12 mouse cellular contexts compared by ENCODE assay signal in the genomic region with DNA sequence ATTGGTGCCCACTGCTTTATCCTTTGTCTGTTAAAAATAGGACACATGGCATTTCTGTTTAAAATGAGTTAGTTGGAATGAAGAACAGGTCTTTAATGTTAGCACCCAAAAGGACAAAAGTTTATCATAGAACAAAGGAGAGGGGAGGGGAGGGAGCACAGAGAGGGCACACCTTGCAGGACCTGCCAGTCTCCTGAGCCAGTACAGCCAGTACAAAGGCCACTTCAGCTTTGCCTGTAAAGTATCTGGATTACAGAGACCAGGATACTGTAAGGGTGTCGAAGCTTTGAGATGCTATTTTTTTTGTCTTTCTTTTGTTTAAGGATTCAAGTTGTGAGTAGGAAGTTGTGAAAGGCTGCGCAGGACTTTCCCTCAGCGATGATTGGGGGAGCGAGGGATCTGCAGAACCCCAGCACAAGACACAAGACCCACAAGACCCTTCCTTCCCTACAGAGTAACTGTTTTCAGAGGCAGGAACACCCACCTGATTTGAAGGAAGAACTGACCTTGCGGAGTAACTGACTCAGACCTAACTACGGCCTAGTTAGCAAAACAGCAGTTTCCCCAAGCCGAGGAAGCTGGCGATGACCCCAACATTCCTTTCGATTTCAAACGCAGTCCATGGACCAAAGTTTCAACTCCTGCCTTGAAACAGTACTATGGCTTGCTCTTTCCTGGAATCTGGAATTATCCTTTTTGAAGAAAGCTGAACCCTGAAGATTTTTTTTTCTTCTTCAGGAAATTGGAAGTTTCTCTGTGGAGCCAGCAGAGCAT.
DNase-seq lines count a peak whose midpoint lies in the region; ATAC-seq and TF ChIP-seq lines count a peak whose summit lies in the region.
"Had no signal": no experiment of that assay in that cellular context is flagged by ENCODE, and none has a peak within 500 bp of the region (broad histone marks: within the 10 kb centered on the region; RNA-seq: fewer than 3 reads in every experiment).

No protein-coding gene starts in this region.

- no peak for TF ChIP-seq CTCF in hindbrain, postnatal 0 days (IDR thresholded peaks at IDR 0.05; ENCODE audit: low read depth)

- 58% methylated on average over 10 of the region's 10 CpGs for WGBS in hindbrain, postnatal 0 days
- WGBS in hindbrain, embryonic 11.5 days = 66% methylated on average over 10 of the region's 10 CpGs
- WGBS in neural tube, embryonic 12.5 days = 68% methylated on average over 10 of the region's 10 CpGs
- 71% methylated on average over 10 of the region's 10 CpGs for WGBS in liver, embryonic 11.5 days

- H3K27me3 ChIP-seq in hindbrain, postnatal 0 days (ENCODE audit: insufficient read depth, low read length) = no peaks in the 10 kb centered on the region
- no peaks in the 10 kb centered on the region; the same call in 1 of the 2 replicates for H3K27me3 ChIP-seq in hindbrain, embryonic 11.5 days (ENCODE audit: control insufficient read depth, insufficient read depth, low read length)
- no peaks in the 10 kb centered on the region for H3K27me3 ChIP-seq in neural tube, embryonic 12.5 days (replicated peaks)
- H3K27me3 ChIP-seq in liver, embryonic 11.5 days (replicated peaks; ENCODE audit: control insufficient read depth, insufficient read depth, low read length) = no peaks in the 10 kb centered on the region
- H3K27me3 ChIP-seq: hindbrain, embryonic 15.5 days; lung, embryonic 15.5 days had no signal

- H3K4me2 ChIP-seq in hindbrain, postnatal 0 days (ENCODE audit: low read depth, low read length) = 0 out of 2 replicates have a peak overlapping the region, but pooled peaks have one; percentile 11
- no peak overlapping the region; the same call in 1 of the 2 replicates for H3K4me2 ChIP-seq in hindbrain, embryonic 11.5 days (replicated peaks; ENCODE audit: low read depth, low read length)
- H3K4me2 ChIP-seq in neural tube, embryonic 12.5 days (replicated peaks) = peak overlapping the region; percentile 31; the same call in 1 of the 2 replicates
- H3K4me2 ChIP-seq in liver, embryonic 11.5 days = no peak overlapping the region
- H3K4me2 ChIP-seq: hindbrain, embryonic 15.5 days; lung, embryonic 15.5 days had no signal

- no peaks in the 10 kb centered on the region for H3K36me3 ChIP-seq in hindbrain, postnatal 0 days (ENCODE audit: insufficient read depth, low read length)
- H3K36me3 ChIP-seq in hindbrain, embryonic 11.5 days (ENCODE audit: control insufficient read depth, insufficient read depth, low read length) = no peaks in the 10 kb centered on the region
- H3K36me3 ChIP-seq in neural tube, embryonic 12.5 days = no peaks in the 10 kb centered on the region
- H3K36me3 ChIP-seq in liver, embryonic 11.5 days (ENCODE audit: control insufficient read depth, insufficient read depth, low read length) = no peaks in the 10 kb centered on the region
- H3K36me3 ChIP-seq: hindbrain, embryonic 15.5 days; lung, embryonic 15.5 days had no signal

- H3K4me1 ChIP-seq in hindbrain, postnatal 0 days (ENCODE audit: insufficient read depth, low read length) = peaks cover 7% of the 10 kb centered on the region; the same call in 1 of the 2 replicates
- H3K4me1 ChIP-seq in hindbrain, embryonic 11.5 days (replicated peaks; ENCODE audit: control insufficient read depth, insufficient read depth, low read length) = peaks cover 4% of the 10 kb centered on the region
- H3K4me1 ChIP-seq in neural tube, embryonic 12.5 days = peaks cover 14% of the 10 kb centered on the region
- no peaks in the 10 kb centered on the region for H3K4me1 ChIP-seq in liver, embryonic 11.5 days (replicated peaks; ENCODE audit: control insufficient read depth, insufficient read depth, low read length)

- no peak for ATAC-seq in hindbrain, postnatal 0 days
- no peak for ATAC-seq in hindbrain, embryonic 11.5 days (ENCODE audit: low FRiP score)
- ATAC-seq in neural tube, embryonic 12.5 days (ENCODE audit: low FRiP score, low read depth) = no peak
- ATAC-seq in liver, embryonic 11.5 days (replicated peaks; ENCODE audit: low FRiP score) = no peak

- no peak overlapping the region for H3K27ac ChIP-seq in hindbrain, postnatal 0 days
- no peak overlapping the region for H3K27ac ChIP-seq in hindbrain, embryonic 11.5 days (ENCODE audit: low read depth, low read length)
- H3K27ac ChIP-seq in neural tube, embryonic 12.5 days = no peak overlapping the region
- no peak overlapping the region for H3K27ac ChIP-seq in liver, embryonic 11.5 days (ENCODE audit: low read depth, low read length)
- H3K27ac ChIP-seq: hindbrain, embryonic 15.5 days; lung, embryonic 15.5 days had no signal

- no peak overlapping the region for H3K4me3 ChIP-seq in hindbrain, postnatal 0 days (ENCODE audit: low read length)
- no peak overlapping the region for H3K4me3 ChIP-seq in hindbrain, embryonic 11.5 days (ENCODE audit: low read depth, low read length)
- H3K4me3 ChIP-seq in neural tube, embryonic 12.5 days = no peak overlapping the region
- no peak overlapping the region for H3K4me3 ChIP-seq in liver, embryonic 11.5 days (ENCODE audit: low read depth, low read length)
- H3K4me3 ChIP-seq: hindbrain, embryonic 15.5 days; lung, embryonic 15.5 days had no signal

- DNase-seq in adrenal gland, postnatal 10 days = peak; percentile 50
- no peak for DNase-seq in adrenal gland, adult 18-20 months (ENCODE audit: low spot score in 2 of 2)
- DNase-seq in hindbrain, postnatal 0 days (ENCODE audit: low spot score) = no peak
- DNase-seq in hindbrain, embryonic 11.5 days (ENCODE audit: low spot score) = no peak
- DNase-seq in neural tube, embryonic 10.5 days (ENCODE audit: extremely low spot score, low spot score) = no peak
- no peak for DNase-seq in spleen, postnatal 14 days (ENCODE audit: low spot score in 2 of 2)
- no peak for DNase-seq in liver, embryonic 11.5 days (ENCODE audit: low spot score)
- DNase-seq: cerebellum, adult 9-10 months; midbrain, embryonic 14.5 days had no signal

- H3K9ac ChIP-seq in hindbrain, postnatal 0 days (replicated peaks; ENCODE audit: low read length) = no peak overlapping the region
- no peak overlapping the region for H3K9ac ChIP-seq in hindbrain, embryonic 11.5 days (ENCODE audit: low read depth, low read length)
- no peak overlapping the region for H3K9ac ChIP-seq in neural tube, embryonic 12.5 days
- H3K9ac ChIP-seq in liver, embryonic 11.5 days (ENCODE audit: low read depth, low read length) = no peak overlapping the region
- H3K9ac ChIP-seq: hindbrain, embryonic 15.5 days; lung, embryonic 15.5 days had no signal

- no peaks in the 10 kb centered on the region for H3K9me3 ChIP-seq in hindbrain, postnatal 0 days (ENCODE audit: low read length)
- no peaks in the 10 kb centered on the region for H3K9me3 ChIP-seq in hindbrain, embryonic 11.5 days (ENCODE audit: control insufficient read depth, low read length)
- H3K9me3 ChIP-seq in neural tube, embryonic 12.5 days = no peaks in the 10 kb centered on the region
- no peaks in the 10 kb centered on the region for H3K9me3 ChIP-seq in liver, embryonic 11.5 days (ENCODE audit: control insufficient read depth, low read length)
- H3K9me3 ChIP-seq: hindbrain, embryonic 15.5 days; lung, embryonic 15.5 days had no signal

Comparison
In these comparisons a context has a peak if more than half of its experiments do, and no peak if none do; other contexts are left out.
1. H3K4me2 ChIP-seq: peak in hindbrain, postnatal 0 days (single experiment) and neural tube, embryonic 12.5 days (single experiment); none in hindbrain, embryonic 11.5 days (single experiment) and liver, embryonic 11.5 days (single experiment).